Mouse (Mus musculus): Measurements from ENCODE around the gene Hip1. TPM values are rescaled to one million over a fixed set of nuclear protein-coding genes. Genes with fewer than 3 reads are reported as not detected.
"Not testable (repeated sequence)": the region's sequence is repeated elsewhere in the genome, so short reads cannot be mapped to it uniquely, and the experiment has no call there.

Hip1 gene
- polyA plus RNA-seq, 1 experiment from 2014 or later: 38.2 TPM

DNA sequence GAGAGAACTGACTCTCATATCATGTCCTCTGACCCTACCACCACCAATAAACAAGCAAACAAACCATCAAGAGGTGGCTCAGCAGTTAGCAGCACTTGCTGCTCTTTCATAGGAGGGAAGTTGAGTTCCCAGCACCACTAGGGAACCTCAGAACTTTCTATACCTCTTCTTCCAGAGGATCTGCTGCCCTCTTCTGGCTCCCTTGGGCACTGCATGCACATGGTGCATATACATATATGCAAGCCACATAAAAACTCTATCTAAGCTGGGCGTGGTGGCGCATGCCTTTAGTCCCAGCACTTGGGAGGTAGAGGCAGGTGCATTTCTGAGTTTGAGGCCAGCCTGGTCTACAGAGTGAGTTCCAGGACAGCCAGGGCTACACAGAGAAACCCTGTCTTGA lies 90.7 kb downstream of the Hip1 start:
- H3K9me3 ChIP-seq: no peaks in the 10 kb centered on the region
- H3K36me3 ChIP-seq (replicated peaks): peaks cover 22% of the 10 kb centered on the region; the same call in 1 of the 2 replicates
- WGBS: 97% methylated on average over 2 of the region's 2 CpGs
- no peak for ATAC-seq (replicated peaks)
- no peak overlapping the region for H3K4me2 ChIP-seq
- H3K9ac ChIP-seq: no peak overlapping the region
- no peak overlapping the region for H3K4me3 ChIP-seq
- H3K4me1 ChIP-seq: no peaks in the 10 kb centered on the region
- no peak overlapping the region for H3K27ac ChIP-seq
- H3K27me3 ChIP-seq (replicated peaks): no peaks in the 10 kb centered on the region

DNA sequence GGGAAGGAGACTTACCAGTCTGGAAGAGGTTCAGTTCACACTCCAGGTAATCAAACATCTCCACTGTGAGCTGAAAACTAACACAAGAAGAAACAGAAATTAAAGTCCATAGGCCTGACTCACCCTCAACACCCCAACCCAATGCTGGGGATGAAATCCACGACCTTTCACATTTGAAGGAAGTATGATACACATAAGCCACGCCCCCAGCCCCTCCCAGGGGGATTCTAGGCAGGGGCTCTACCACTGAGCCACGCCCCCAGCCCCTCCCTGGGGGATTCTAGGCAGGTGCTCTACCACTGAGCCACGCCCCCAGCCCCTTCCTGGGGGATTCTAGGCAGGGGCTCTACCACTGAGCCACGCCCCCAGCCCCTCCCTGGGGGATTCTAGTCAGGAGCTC lies 93.4 kb downstream of the Hip1 start:
- not testable (repeated sequence) for H3K27me3 ChIP-seq (replicated peaks); H3K9ac ChIP-seq; H3K27ac ChIP-seq; H3K4me1 ChIP-seq; H3K4me2 ChIP-seq; H3K4me3 ChIP-seq; ATAC-seq (replicated peaks); H3K9me3 ChIP-seq
- H3K36me3 ChIP-seq (replicated peaks): peaks cover 24% of the 10 kb centered on the region; the same call in 1 of the 2 replicates
- WGBS: 86% methylated on average over 5 of the region's 5 CpGs

DNA sequence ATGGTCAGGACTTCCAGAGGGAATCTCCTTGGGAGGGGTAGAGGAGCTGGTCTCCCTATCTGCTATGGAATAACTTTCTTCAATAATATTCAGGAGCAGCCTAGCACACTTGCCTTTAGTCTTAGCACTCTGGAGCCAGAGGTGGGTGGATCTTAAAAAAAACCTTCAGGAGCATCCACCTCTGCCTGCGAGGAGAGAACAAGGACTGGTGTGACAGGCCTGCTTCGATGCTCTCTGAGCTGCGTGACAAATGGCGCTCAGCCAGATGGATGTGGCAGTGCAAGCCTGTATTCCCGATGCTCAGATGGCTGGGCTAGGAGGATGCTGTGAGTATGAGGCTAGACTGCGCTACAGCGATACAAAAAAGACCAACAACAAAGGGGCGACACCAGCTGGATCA lies 93.8 kb downstream of the Hip1 start:
- Histone ChIP-seq H3K9me3 (no peaks in the 10 kb centered on the region), H3K4me1 (no peaks in the 10 kb centered on the region), H3K27ac (no peak overlapping the region), H3K36me3 (replicated peaks) (peaks cover 24% of the 10 kb centered on the region; the same call in 1 of the 2 replicates), H3K27me3 (replicated peaks) (no peaks in the 10 kb centered on the region), H3K9ac (no peak overlapping the region), H3K4me3 (no peak overlapping the region), H3K4me2 (no peak overlapping the region)
- ATAC-seq (replicated peaks): no peak
- WGBS: 88% methylated on average over 8 of the region's 8 CpGs

DNA sequence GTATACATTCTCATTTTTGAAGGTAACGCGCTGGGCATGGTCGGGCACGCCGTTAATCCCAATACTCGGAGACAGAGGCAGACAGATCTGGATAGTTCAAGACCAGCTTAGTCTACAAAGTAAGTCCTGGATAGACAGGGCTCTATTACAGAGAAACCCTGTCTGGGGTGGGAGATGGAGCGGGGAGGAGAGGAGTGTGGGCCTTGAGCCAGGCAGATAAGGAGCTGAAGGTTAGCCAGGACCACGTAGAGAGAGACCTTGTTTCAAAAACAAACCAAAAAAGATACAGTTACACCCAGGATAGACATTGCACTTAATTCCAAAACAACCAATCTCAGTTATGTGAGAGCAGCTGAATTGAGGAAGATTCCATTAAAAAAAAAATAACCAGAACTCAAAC lies 99.2 kb downstream of the Hip1 start:
- WGBS: 96% methylated on average over 8 of the region's 8 CpGs
- Histone ChIP-seq H3K27me3 (replicated peaks) (no peaks in the 10 kb centered on the region), H3K9ac (no peak overlapping the region), H3K4me2 (no peak overlapping the region), H3K4me3 (no peak overlapping the region), H3K36me3 (replicated peaks) (peaks cover 33% of the 10 kb centered on the region; the same call in 1 of the 2 replicates), H3K27ac (no peak overlapping the region), H3K9me3 (no peaks in the 10 kb centered on the region), H3K4me1 (no peaks in the 10 kb centered on the region)
- ATAC-seq (replicated peaks): no peak

DNA sequence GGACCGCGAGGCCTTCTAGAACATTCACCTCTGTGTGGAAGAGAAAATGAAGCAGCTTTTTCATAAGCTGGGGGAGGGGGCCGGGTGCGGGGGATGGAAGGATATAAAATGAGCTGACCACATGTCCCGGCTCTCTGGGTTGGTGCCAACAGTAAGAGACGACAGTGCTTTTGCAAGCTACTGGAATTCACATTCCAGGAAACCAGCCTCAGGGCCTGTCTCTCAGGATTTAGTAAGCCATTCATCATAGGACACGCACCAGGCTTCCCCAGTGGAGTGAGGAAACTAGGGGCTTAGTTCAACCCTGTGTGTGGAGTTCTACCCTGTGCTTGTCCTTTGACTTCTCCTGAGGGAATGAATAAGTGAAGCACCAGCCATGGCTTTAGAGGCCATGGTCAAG lies 102.5 kb downstream of the Hip1 start:
- Histone ChIP-seq H3K27me3 (replicated peaks) (no peaks in the 10 kb centered on the region), H3K36me3 (replicated peaks) (peaks cover 17% of the 10 kb centered on the region; the same call in 1 of the 2 replicates), H3K9me3 (no peaks in the 10 kb centered on the region), H3K4me2 (no peak overlapping the region), H3K4me1 (no peaks in the 10 kb centered on the region), H3K4me3 (no peak overlapping the region), H3K27ac (no peak overlapping the region), H3K9ac (no peak overlapping the region)
- 81% methylated on average over 7 of the region's 7 CpGs for whole genome bisulfite sequencing
- no peak for ATAC-seq (replicated peaks)

DNA sequence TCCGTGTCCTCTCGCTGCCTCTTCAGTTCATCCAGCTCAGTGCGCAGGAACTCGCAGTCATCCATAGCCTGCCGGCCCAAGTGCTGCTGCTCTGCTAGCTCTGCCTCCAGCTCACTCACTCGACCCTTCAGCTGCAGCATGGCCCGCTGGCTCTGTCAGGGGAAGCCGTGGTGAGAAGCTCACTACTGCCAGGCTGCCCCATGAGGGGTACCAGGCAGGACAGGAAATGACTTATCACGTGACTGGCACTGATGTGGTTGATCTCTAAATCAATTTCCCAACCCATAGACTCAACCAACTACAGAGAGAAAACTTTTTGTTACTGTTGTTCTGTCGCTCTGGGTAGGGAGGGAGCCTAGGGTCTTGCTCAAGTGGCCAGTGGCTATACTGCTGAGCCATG lies 109.9 kb downstream of the Hip1 start:
- Histone ChIP-seq H3K36me3 (replicated peaks) (peaks cover 30% of the 10 kb centered on the region), H3K4me3 (no peak overlapping the region), H3K4me2 (no peak overlapping the region), H3K9ac (no peak overlapping the region), H3K9me3 (no peaks in the 10 kb centered on the region), H3K27ac (no peak overlapping the region), H3K27me3 (replicated peaks) (no peaks in the 10 kb centered on the region), H3K4me1 (no peaks in the 10 kb centered on the region)
- 95% methylated on average over 10 of the region's 10 CpGs for WGBS
- no peak for ATAC-seq (replicated peaks)

DNA sequence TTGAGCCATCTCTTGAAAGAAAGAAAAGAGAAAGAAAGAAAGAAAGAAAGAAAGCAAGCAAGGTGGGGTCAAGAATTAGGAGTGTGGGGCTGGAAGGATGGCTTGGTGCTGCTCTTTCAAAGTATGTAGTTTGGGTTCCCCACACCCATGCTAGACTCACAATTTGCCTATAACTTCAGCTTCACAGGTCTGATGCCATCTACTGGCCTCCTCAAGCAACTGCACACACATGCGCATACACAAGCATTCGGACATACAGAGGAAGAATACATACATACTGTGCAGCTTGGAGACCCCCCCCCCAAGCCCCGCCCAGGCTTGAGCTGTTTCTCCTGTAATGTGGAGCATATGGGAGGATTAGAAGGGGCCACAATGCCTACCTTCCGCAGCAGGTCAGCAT lies 111.1 kb downstream of the Hip1 start:
- H3K4me1 ChIP-seq: no peaks in the 10 kb centered on the region
- H3K4me3 ChIP-seq: no peak overlapping the region
- no peak overlapping the region for H3K9ac ChIP-seq
- no peak for ATAC-seq (replicated peaks)
- H3K4me2 ChIP-seq: no peak overlapping the region
- no peaks in the 10 kb centered on the region for H3K27me3 ChIP-seq (replicated peaks)
- no peak overlapping the region for H3K27ac ChIP-seq
- H3K36me3 ChIP-seq (replicated peaks): peaks cover 39% of the 10 kb centered on the region
- WGBS: 100% methylated on average over 4 of the region's 4 CpGs
- H3K9me3 ChIP-seq: no peaks in the 10 kb centered on the region

DNA sequence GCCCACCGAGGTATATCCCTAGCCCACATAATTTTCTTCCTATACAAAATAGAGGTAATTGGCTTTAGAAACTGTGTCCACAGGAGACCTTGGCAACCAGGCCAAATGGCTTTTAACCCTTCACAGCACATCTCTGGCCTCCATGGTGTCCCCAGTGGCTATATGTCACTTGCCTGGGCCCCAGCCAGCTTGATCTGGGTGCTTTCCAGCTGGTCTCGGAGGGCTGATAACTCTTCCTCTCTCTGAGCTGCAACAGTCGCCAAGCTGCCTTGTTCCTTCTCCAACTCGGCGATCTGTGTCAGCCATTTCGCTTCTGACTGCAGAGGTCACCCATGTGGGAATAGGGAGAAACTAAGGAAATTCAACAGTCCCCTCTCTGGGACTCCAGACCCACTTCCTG lies 113.8 kb downstream of the Hip1 start:
- Histone ChIP-seq H3K9me3 (no peaks in the 10 kb centered on the region), H3K4me1 (no peaks in the 10 kb centered on the region), H3K27me3 (replicated peaks) (no peaks in the 10 kb centered on the region), H3K4me2 (no peak overlapping the region), H3K27ac (no peak overlapping the region), H3K4me3 (no peak overlapping the region), H3K36me3 (replicated peaks) (peaks cover 62% of the 10 kb centered on the region), H3K9ac (no peak overlapping the region)
- ATAC-seq (replicated peaks): no peak
- WGBS: 90% methylated on average over 6 of the region's 6 CpGs

DNA sequence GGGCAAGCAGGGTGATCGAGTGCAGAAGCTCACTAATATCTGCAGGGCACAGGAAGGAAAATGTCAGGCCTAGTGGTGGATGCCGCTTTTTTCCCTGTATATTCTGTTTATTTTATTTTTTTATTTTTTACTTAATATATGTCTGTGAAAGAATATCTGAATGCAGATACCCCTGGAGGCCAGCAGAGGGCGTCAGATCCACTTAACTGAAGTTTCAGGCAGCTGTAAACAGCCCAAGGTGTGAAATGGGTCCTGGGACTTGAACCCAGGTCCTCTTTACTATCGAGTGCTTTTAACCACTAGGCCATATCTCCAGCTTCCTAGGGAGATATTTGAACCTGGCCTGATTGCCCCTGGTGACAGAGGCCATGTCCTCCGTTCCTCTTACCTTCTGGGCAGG lies 116.1 kb downstream of the Hip1 start:
- 75% methylated on average over 5 of the region's 5 CpGs for WGBS
- no peak for ATAC-seq (replicated peaks)
- Histone ChIP-seq H3K9me3 (no peaks in the 10 kb centered on the region), H3K27ac (no peak overlapping the region), H3K4me1 (no peaks in the 10 kb centered on the region), H3K4me2 (no peak overlapping the region), H3K27me3 (replicated peaks) (no peaks in the 10 kb centered on the region), H3K9ac (no peak overlapping the region), H3K36me3 (replicated peaks) (peaks cover 65% of the 10 kb centered on the region), H3K4me3 (no peak overlapping the region)

DNA sequence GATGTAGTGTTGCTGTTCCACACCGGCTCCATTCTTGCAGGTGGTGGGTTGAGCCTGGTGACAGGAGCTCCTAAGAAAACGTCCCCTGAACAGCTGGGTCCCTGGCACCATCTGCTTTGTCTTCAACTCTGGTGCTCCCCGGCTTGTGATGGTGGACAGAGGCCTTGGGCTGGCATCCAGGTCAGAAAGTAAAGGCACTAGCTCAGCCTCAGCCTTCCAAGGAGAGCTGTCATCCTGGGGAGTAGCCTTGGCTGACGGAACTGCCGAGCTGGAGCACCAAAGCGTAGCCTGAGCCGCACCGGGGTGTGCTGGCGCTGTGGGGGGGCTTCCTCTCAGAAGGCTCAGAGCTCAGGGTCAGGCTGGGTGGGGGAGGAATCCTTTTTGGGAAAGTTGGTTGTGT lies 134.7 kb downstream of the Hip1 start:
- Histone ChIP-seq H3K4me3 (no peak overlapping the region), H3K9me3 (no peaks in the 10 kb centered on the region), H3K9ac (no peak overlapping the region), H3K27me3 (replicated peaks) (no peaks in the 10 kb centered on the region), H3K27ac (no peak overlapping the region), H3K4me1 (no peaks in the 10 kb centered on the region), H3K36me3 (replicated peaks) (peaks cover 13% of the 10 kb centered on the region), H3K4me2 (no peak overlapping the region)
- no peak for ATAC-seq (replicated peaks)
- WGBS: 94% methylated on average over 9 of the region's 9 CpGs

DNA sequence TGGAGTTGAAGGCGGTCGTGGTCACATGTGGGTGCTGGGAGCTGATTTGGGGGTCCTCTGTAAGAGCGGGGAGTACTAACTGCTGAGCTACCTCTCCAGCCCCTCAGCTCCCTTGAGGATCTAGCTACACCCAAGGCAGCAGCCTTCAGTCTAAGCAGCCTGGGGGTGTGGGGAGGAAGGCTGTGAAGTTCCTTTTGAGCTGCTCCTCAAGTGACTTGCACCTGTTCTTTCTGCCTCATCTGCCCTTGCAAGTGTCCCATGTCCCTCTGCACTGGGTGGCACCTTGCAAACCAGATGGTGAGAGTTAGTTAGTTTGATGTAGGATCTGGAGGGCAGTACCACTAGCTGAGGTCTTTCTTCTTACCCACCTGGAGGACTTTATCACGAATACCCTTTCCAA lies 136.8 kb downstream of the Hip1 start:
- no peak overlapping the region for H3K27ac ChIP-seq
- no peak overlapping the region for H3K9ac ChIP-seq
- ATAC-seq (replicated peaks): no peak
- peaks cover 5% of the 10 kb centered on the region; the same call in 1 of the 2 replicates for H3K4me1 ChIP-seq
- H3K9me3 ChIP-seq: no peaks in the 10 kb centered on the region
- H3K4me2 ChIP-seq: no peak overlapping the region
- peaks cover 8% of the 10 kb centered on the region; the same call in 1 of the 2 replicates for H3K36me3 ChIP-seq (replicated peaks)
- WGBS: 94% methylated on average over 4 of the region's 4 CpGs
- no peaks in the 10 kb centered on the region for H3K27me3 ChIP-seq (replicated peaks)
- H3K4me3 ChIP-seq: no peak overlapping the region

DNA sequence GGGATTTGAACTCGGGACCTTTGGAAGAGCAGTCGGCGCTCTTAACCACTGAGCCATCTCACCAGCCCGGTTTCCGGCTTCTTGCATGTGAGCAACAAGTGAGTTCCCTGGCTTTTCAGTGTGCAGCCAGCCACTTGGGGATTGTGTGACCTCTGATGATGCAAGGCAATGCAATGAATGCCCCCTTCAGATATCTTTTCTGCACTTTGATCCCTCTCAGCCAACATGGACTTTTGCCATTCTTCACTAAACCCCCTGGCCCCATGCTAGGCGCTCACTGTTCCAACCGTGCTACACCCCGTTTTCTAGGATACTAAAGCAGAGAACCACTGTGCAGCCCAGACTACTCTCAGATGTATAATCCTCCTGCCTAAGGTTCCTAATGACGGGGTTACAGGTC lies 139.5 kb downstream of the Hip1 start:
- Histone ChIP-seq H3K27me3 (replicated peaks) (no peaks in the 10 kb centered on the region), H3K4me3 (no peak overlapping the region), H3K27ac (no peak overlapping the region), H3K9ac (no peak overlapping the region), H3K9me3 (no peaks in the 10 kb centered on the region), H3K4me2 (no peak overlapping the region), H3K36me3 (replicated peaks) (no peaks in the 10 kb centered on the region; the same call in 1 of the 2 replicates), H3K4me1 (peaks cover 5% of the 10 kb centered on the region; the same call in 1 of the 2 replicates)
- no peak for ATAC-seq (replicated peaks)
- 84% methylated on average over 9 of the region's 9 CpGs for WGBS

DNA sequence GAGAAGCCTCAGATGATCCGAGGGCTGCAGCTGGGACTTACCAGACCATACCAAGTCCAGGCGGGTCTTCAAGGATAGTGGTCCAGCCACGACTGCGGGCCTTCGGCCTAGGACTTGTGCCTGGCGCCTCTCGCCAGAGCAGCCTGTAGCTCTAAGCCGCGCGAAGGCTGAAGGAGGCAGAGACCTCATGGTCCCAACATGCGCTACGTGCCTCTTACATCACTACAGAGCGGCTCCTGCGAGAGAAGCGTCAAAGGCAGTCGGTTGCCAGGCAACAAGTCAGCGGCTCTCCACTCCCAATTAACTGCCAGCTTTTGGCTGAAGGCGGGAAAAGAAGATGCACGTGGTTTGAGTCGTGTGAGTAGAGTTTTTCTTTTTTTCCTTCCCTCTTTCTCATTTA lies 140.3 kb downstream of the Hip1 start:
- no peaks in the 10 kb centered on the region for H3K9me3 ChIP-seq
- H3K27me3 ChIP-seq (replicated peaks): no peaks in the 10 kb centered on the region
- no peak overlapping the region for H3K27ac ChIP-seq
- H3K4me2 ChIP-seq: peak overlapping the region; percentile 38
- peak; percentile 79 for ATAC-seq (replicated peaks)
- peaks cover 5% of the 10 kb centered on the region; the same call in 1 of the 2 replicates for H3K4me1 ChIP-seq
- H3K9ac ChIP-seq: no peak overlapping the region
- H3K4me3 ChIP-seq: peak overlapping the region; percentile 8; the same call in 1 of the 2 replicates
- no peaks in the 10 kb centered on the region; the same call in 1 of the 2 replicates for H3K36me3 ChIP-seq (replicated peaks)
- WGBS: 25% methylated on average over 20 of the region's 20 CpGs
